Mouse (Mus musculus): ENCODE measurements around the gene Fndc4. TPM values are rescaled to one million over a fixed set of nuclear protein-coding genes. Genes with fewer than 3 reads are reported as not detected.

The Fndc4 gene
- polyA plus RNA-seq, 1 experiment from 2014 or later, result 4.5 TPM

DNA sequence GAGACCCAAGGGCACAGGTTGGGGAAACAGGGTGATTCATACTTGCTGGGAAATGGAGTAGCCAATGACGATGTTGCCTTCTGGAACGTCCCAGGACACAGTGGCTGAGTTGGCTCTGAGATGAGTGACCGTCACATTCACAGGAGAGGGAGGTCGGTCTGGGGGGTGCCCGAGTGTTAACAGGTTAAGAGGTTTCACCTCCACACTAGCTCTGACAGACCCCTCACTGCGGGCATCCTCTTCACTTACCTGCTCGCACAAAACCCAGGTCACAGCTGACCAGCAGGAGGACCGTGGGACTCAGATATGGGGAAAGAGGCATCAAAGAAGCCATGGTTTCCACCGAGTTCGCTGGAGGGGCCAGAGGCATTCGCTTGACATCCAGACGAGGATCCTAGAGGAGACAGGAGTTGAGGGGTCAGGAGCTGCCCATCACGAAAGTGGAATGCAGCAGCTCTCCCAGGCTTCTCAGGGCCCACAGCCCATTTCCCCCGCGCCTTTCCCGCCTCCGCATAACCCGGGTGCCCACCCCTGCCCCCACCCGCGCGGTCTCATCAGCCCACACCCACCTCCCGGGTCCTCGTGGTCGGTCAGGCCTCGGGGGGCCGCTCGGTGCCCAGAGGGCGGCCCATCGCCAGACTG is 795 bp downstream of the Fndc4 start:
- H3K9ac ChIP-seq, result peak overlapping the region; percentile 53
- 0 out of 2 replicates have a peak, but pooled peaks cover 2% of the 10 kb centered on the region for H3K36me3 ChIP-seq (replicated peaks)
- H3K27me3 ChIP-seq, result peaks cover 53% of the 10 kb centered on the region
- H3K4me2 ChIP-seq, result peak overlapping the region; percentile 73
- no peak overlapping the region for H3K27ac ChIP-seq (replicated peaks)
- H3K9me3 ChIP-seq (replicated peaks), result no peaks in the 10 kb centered on the region
- WGBS (ENCODE audit: insufficient replicate concordance), result 11% methylated on average over 29 of the region's 29 CpGs
- peaks cover 36% of the 10 kb centered on the region for H3K4me1 ChIP-seq (replicated peaks)
- ATAC-seq (ENCODE audit: insufficient read depth), result no peak
- H3K4me3 ChIP-seq (replicated peaks), result peak overlapping the region; percentile 56

- H3K4me1 ChIP-seq (replicated peaks), result peaks cover 42% of the 10 kb centered on the region
- no peaks in the 10 kb centered on the region for H3K9me3 ChIP-seq (replicated peaks)
- 8% methylated on average over 9 of the region's 9 CpGs for whole genome bisulfite sequencing (ENCODE audit: insufficient replicate concordance)
- 0 out of 2 replicates have a peak, but pooled peaks cover 2% of the 10 kb centered on the region for H3K36me3 ChIP-seq (replicated peaks)
- peak overlapping the region; percentile 61 for H3K9ac ChIP-seq
- H3K4me3 ChIP-seq (replicated peaks), result peak overlapping the region; percentile 70
- peak overlapping the region; percentile 83 for H3K27ac ChIP-seq (replicated peaks)
- ATAC-seq (ENCODE audit: insufficient read depth), result peak; percentile 59
- peaks cover 31% of the 10 kb centered on the region for H3K27me3 ChIP-seq
- H3K4me2 ChIP-seq, result peak overlapping the region; percentile 78
These were observed 4.6 kb downstream of the Fndc4 start for GRCm38 (mm10) chr5:31291361-31291688.

- Histone ChIP-seq H3K4me3 (replicated peaks) (peak within 1 kb of the TSS; percentile 70), H3K27ac (replicated peaks) (peak within 1 kb of the TSS; percentile 83), H3K9me3 (replicated peaks) (no peaks in the 10 kb centered on the region), H3K4me1 (replicated peaks) (peaks cover 37% of the 10 kb centered on the region), H3K9ac (peak within 1 kb of the TSS; percentile 61), H3K27me3 (peaks cover 25% of the 10 kb centered on the region), H3K4me2 (peak within 1 kb of the TSS; percentile 78), H3K36me3 (replicated peaks) (0 out of 2 replicates have a peak, but pooled peaks cover 2% of the 10 kb centered on the region)
- 3% methylated on average over 45 of the region's 45 CpGs for WGBS (ENCODE audit: insufficient replicate concordance)
- peak; percentile 95 for ATAC-seq (ENCODE audit: insufficient read depth)
These were observed 5.1 kb downstream of the Fndc4 start, which contains the start of gene Ift172 for GRCm38 (mm10) chr5:31290521-31291360. Gene Ift172, minus strand, starts transcription at chr5:31291116.

- Histone ChIP-seq H3K27me3 (peaks cover 15% of the 10 kb centered on the region), H3K4me1 (replicated peaks) (peaks cover 28% of the 10 kb centered on the region), H3K4me2 (peak overlapping the region; percentile 78), H3K4me3 (replicated peaks) (no peak overlapping the region), H3K9me3 (replicated peaks) (no peaks in the 10 kb centered on the region), H3K9ac (no peak overlapping the region), H3K36me3 (replicated peaks) (0 out of 2 replicates have a peak, but pooled peaks cover 2% of the 10 kb centered on the region), H3K27ac (replicated peaks) (no peak overlapping the region)
- no peak for ATAC-seq (ENCODE audit: insufficient read depth)
- WGBS (ENCODE audit: insufficient replicate concordance), result 52% methylated on average over 3 of the region's 3 CpGs
These were observed 6.2 kb downstream of the Fndc4 start for GRCm38 (mm10) chr5:31289626-31290230.

DNA sequence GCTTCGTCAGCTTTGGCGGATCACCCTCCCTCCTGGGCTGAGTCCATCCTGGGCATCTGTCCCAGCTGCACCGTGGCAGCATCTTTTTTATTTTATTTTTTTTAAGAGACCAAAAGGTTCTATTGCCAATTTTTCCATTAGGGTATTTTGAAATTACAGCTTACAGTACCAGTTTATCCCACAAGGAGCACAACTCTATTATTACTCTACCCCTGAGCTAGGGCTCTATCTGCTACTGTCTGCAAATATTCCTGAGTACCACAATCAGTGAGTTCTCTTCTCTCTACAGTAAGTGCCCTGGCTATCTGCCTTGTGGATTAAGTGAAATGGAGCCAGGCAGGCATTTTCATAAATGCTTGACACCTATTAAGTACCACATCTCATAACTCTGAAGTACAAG is 7.2 kb downstream of the Fndc4 start:
- H3K27ac ChIP-seq (replicated peaks), result no peak overlapping the region
- peaks cover 4% of the 10 kb centered on the region; the same call in 1 of the 2 replicates for H3K27me3 ChIP-seq
- 51% methylated on average over 3 of the region's 3 CpGs for WGBS (ENCODE audit: insufficient replicate concordance)
- no peaks in the 10 kb centered on the region for H3K9me3 ChIP-seq (replicated peaks)
- no peak overlapping the region for H3K4me2 ChIP-seq
- H3K4me1 ChIP-seq (replicated peaks), result peaks cover 28% of the 10 kb centered on the region
- no peak overlapping the region for H3K9ac ChIP-seq
- 0 out of 2 replicates have a peak, but pooled peaks cover 5% of the 10 kb centered on the region for H3K36me3 ChIP-seq (replicated peaks)
- H3K4me3 ChIP-seq (replicated peaks), result no peak overlapping the region
- no peak for ATAC-seq (ENCODE audit: insufficient read depth)

DNA sequence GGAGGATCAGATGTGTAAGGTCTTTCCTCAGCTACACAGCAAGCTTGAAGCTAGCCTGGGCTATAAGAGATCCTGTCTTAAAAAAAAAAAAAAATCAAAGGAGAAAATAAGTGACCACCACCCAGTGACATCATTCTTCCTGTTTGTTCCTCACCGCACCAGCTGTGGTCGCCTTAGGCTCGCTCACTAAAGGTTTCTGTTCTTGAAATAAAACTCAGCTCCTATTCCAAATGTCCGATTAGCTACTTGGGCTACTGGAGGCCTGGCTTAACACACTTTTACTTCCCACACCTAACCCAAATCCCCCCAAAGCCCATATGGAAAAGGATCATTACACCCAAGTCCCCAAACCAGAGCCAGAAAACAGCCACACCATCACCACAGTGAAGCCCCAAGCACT is 7.7 kb downstream of the Fndc4 start:
- no peak overlapping the region for H3K4me2 ChIP-seq
- no peaks in the 10 kb centered on the region for H3K27me3 ChIP-seq
- no peak for ATAC-seq (ENCODE audit: insufficient read depth)
- 34% methylated on average over 4 of the region's 4 CpGs for WGBS (ENCODE audit: insufficient replicate concordance)
- no peak overlapping the region for H3K4me3 ChIP-seq (replicated peaks)
- H3K36me3 ChIP-seq (replicated peaks), result 0 out of 2 replicates have a peak, but pooled peaks cover 7% of the 10 kb centered on the region
- no peaks in the 10 kb centered on the region for H3K9me3 ChIP-seq (replicated peaks)
- H3K27ac ChIP-seq (replicated peaks), result no peak overlapping the region
- H3K4me1 ChIP-seq (replicated peaks), result peaks cover 28% of the 10 kb centered on the region
- no peak overlapping the region for H3K9ac ChIP-seq

DNA sequence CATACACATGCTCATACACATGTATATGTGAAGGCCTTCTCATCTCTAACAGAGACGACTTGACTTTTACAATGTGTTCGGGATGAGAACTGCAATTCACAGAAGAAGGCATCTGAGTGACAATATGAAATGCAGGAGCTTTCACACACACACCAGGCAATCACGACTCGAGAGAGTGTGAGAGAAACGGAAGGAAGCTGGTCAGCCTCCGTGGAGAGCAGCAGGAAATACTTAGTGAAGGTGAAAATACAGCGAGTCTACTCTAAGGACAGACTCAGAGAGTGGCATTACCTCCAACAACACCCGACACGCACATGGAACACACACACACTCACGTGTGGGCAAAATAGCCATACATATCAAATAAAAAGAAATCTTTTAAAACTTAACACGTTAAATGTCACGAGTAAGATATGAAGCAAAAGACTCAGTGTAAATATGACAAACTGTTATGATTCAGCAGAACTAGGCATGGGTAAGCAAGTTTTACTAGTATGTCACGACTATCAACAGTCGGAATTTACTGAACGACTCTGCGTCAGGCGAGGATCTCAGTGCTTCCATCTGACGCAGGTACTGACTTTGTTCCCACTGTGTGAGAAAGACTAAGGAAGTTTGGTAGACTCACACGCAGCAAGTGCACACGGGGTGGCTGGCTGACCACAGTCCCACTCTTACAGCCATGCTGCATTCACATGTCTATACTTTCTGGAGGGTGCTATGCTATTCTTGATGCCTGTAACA is 16.5 kb downstream of the Fndc4 start:
- H3K4me3 ChIP-seq (replicated peaks), result no peak overlapping the region
- H3K9me3 ChIP-seq (replicated peaks), result no peaks in the 10 kb centered on the region
- H3K9ac ChIP-seq, result no peak overlapping the region
- no peak overlapping the region for H3K27ac ChIP-seq (replicated peaks)
- H3K4me2 ChIP-seq, result no peak overlapping the region
- ATAC-seq (ENCODE audit: insufficient read depth), result no peak
- H3K36me3 ChIP-seq (replicated peaks), result 0 out of 2 replicates have a peak, but pooled peaks cover 5% of the 10 kb centered on the region
- 53% methylated on average over 20 of the region's 20 CpGs for WGBS (ENCODE audit: insufficient replicate concordance)
- H3K4me1 ChIP-seq (replicated peaks), result no peaks in the 10 kb centered on the region
- no peaks in the 10 kb centered on the region for H3K27me3 ChIP-seq

DNA sequence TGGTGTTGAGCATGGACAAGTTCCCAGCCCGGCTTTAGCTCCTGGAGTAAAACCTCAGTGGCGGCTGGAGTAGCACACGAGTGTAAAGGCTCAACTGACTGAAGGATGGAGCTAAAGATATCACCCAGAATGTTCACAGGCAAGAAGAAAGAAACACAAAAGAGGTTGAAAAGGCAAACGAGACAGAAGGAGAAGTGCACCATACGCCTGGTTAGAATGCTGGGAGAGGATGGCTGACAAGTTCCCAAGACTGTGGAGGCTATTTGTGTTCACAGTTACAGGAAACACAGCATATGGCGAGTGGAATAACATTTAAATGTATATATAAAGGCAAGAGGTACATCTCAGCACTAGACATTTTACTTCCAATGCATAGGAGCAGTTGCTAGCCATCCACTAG is 22.9 kb downstream of the Fndc4 start:
- Histone ChIP-seq H3K27ac (replicated peaks) (no peak overlapping the region), H3K4me2 (no peak overlapping the region), H3K4me3 (replicated peaks) (no peak overlapping the region), H3K36me3 (replicated peaks) (no peaks in the 10 kb centered on the region), H3K9ac (no peak overlapping the region), H3K4me1 (replicated peaks) (no peaks in the 10 kb centered on the region), H3K27me3 (no peaks in the 10 kb centered on the region), H3K9me3 (replicated peaks) (no peaks in the 10 kb centered on the region)
- WGBS (ENCODE audit: insufficient replicate concordance), result 60% methylated on average over 6 of the region's 6 CpGs
- no peak for ATAC-seq (ENCODE audit: insufficient read depth)

GRCm38 (mm10) chr5:31267686-31268085 is 28.2 kb downstream of the Fndc4 start:
- no peaks in the 10 kb centered on the region for H3K27me3 ChIP-seq
- 50% methylated on average over 6 of the region's 6 CpGs for WGBS (ENCODE audit: insufficient replicate concordance)

DNA sequence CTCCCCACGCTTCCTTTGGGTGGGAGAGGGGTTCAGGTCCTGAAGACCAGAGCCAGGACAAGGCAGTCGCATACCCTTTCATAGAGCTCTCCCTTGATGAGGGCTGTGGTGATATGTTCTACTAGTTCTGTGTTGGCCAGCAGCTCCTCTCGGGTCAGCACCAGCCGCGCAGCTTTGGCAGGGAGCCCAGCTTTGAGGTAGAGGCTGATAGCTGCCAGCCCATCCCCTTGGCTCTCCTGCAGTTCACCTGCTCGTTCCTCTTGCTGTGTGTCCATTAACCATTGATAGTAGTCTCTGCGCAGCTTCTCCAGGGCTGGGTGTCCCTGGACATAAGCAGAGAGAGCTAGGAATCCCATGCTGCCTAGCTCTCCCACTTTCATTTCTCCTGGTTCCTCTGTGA is 29.8 kb downstream of the Fndc4 start:
- no peaks in the 10 kb centered on the region for H3K9me3 ChIP-seq (replicated peaks)
- no peak overlapping the region for H3K4me2 ChIP-seq
- no peak overlapping the region for H3K27ac ChIP-seq (replicated peaks)
- H3K36me3 ChIP-seq (replicated peaks), result no peaks in the 10 kb centered on the region
- 70% methylated on average over 7 of the region's 7 CpGs for WGBS (ENCODE audit: insufficient replicate concordance)
- H3K4me1 ChIP-seq (replicated peaks), result no peaks in the 10 kb centered on the region
- no peaks in the 10 kb centered on the region for H3K27me3 ChIP-seq
- H3K4me3 ChIP-seq (replicated peaks), result no peak overlapping the region
- ATAC-seq (ENCODE audit: insufficient read depth), result no peak
- H3K9ac ChIP-seq, result no peak overlapping the region

More at GRCm38 (mm10) chr5:31267686-31268085, 28.2 kb downstream of the Fndc4 start:
- Histone ChIP-seq H3K27ac (replicated peaks) (no peak overlapping the region), H3K4me3 (replicated peaks) (no peak overlapping the region), H3K36me3 (replicated peaks) (no peaks in the 10 kb centered on the region), H3K9me3 (replicated peaks) (no peaks in the 10 kb centered on the region), H3K4me2 (no peak overlapping the region), H3K9ac (no peak overlapping the region), H3K4me1 (replicated peaks) (no peaks in the 10 kb centered on the region)
- ATAC-seq (ENCODE audit: insufficient read depth), result no peak
